Mouse (Mus musculus): ENCODE measurements around the gene Galnt18.

Galnt18 gene

DNA sequence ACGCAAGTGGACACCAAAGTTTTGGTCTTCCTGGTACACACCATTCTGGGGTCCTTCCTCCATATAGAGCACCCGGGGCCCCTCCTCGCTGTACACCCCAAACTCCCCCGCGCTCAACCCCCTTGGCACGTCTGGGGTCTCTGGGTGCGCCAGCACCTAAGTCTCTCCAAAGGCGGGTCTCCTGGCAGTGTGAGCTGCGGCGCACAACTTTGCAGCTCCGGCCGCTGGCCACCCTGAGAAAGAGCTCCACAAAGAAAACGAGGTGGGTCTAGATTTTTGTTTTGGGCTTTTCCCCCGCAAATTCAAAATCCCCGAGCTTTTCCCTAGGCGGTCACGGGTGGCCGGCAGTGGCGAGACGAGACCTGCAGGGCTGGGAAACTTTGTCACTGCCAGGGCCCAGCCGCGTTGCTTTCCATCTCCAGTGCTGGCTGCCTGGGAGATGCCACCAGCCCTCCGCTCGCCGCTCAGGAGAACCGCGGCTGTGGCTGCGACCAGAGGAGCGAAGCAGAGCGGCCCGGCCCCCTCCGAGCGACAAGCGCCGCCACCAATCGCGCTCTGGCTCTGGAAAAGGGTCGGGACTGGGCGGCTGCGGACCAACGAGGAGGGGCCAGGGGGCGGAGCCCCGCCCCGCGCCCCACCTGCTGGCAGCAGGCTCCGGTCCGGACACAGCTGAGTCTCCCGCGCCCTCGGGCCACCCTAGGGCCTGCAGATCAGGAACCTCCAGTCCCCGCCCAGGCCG, at the start of gene Galnt18:
Gene Galnt18 (minus strand): TSS at position 474 of the 739 bp plus-strand sequence.
- DNase-seq (ENCODE audit: extremely low read depth, low read depth, low spot score): no peak

GRCm38 (mm10) chr7:111827337-111827736, 47.6 kb upstream of the Galnt18 start:
- peak; percentile 45 for DNase-seq (ENCODE audit: extremely low read depth, low read depth, low spot score)

GRCm38 (mm10) chr7:111813093-111813492, 33.3 kb upstream of the Galnt18 start:
- DNase-seq (ENCODE audit: extremely low read depth, low read depth, low spot score): no peak

DNA sequence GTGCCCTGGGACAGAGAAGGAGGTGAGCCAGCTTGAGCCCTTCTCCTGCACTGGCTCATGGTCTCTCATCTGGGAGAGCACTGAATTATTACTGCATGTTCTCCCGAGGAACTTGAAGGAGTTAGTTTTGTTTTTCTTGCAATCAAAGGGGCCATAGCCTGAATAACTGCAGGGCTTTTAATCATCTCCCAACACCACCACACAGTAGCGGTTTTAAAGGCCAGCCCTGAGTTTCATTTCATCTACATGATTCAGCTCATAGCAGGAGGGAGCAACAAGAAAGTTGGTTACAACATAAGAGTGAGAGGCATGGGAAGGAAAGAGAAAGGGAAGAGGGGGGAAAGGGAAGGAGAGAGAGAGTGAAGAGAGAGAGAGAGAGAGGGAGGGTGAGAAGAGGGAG, 31.3 kb upstream of the Galnt18 start:
- DNase-seq (ENCODE audit: extremely low read depth, low read depth, low spot score): no peak

- DNase-seq (ENCODE audit: extremely low read depth, low read depth, low spot score): no peak
Measured at GRCm38 (mm10) chr7:111809796-111810195, 30.0 kb upstream of the Galnt18 start.

DNA sequence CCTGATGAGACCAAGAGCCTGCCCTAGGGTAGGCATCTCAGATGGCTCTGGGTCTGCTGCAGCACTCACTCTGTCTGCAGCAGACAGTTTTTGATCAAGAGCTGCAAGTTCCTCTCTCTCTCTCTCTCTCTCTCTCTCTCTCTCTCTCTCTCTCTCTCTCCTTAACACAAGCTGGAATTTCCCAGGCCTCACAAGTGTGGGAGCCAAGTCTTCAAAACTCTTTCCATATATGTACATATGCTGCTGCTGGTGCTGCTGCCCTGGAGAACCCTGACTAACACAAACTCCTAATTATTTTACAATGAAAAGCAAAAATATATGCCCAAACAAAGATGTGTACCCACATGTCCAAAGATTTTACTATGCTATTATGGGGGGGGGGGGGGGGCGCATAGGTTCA, 26.3 kb upstream of the Galnt18 start:
- no peak for DNase-seq (ENCODE audit: extremely low read depth, low read depth, low spot score)

GRCm38 (mm10) chr7:111804646-111805045, 24.9 kb upstream of the Galnt18 start:
- DNase-seq (ENCODE audit: extremely low read depth, low read depth, low spot score): no peak

GRCm38 (mm10) chr7:111800785-111801184, 21.0 kb upstream of the Galnt18 start:
- no peak for DNase-seq (ENCODE audit: extremely low read depth, low read depth, low spot score)

DNA sequence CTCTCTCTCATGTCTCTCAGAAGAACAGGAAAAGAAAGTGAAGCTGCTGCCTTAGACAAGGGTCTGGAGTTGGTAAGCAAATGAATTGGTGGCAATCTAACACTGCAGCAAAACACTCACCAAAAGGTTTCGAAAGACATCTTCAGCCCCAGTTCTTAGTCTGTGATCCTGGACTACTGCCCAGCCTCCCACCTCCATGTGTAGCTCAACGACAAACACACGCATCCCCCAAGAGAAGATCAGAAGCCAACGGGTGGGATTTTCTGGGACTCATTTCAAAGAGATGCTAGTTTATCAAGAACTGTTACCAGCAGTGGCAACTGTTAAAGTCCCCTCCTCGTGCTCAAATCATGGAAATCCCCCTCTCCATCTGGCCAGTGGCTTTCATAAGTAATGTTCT, 20.3 kb upstream of the Galnt18 start:
- DNase-seq (ENCODE audit: extremely low read depth, low read depth, low spot score): no peak

- no peak for DNase-seq (ENCODE audit: extremely low read depth, low read depth, low spot score)
Measured at GRCm38 (mm10) chr7:111799021-111799420, 19.2 kb upstream of the Galnt18 start.

DNA sequence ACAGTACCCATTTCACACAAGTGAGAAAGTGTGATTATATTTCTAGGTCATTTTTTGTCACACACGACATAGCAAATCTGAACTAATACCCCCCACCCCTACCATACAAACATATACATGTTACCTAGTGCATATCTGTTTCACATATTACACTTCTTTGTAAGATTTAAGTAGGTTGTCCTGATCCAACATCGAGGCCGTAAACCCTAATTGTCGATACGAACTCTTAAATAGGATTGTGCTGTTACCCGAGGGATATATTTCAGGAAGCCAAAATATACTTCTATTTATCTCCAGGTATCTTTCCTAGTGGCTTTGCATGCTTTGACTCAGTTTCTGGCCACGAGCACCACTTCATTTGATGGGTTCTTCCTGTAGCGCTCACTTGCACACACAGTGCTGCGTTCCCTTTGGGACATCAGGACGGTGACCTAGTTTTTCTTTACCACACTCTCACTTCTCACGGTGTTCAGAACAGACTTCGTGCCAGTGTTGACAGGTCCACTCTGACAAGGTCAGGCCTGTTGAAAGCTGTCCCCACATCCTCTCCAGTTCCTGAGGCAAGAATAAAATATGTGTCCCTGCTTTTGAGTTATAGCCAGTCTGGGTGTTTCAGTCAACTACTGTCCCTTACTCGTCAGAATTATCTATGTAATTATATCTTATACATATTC, 17.7 kb upstream of the Galnt18 start:
- DNase-seq (ENCODE audit: extremely low read depth, low read depth, low spot score): no peak

- no peak for DNase-seq (ENCODE audit: extremely low read depth, low read depth, low spot score)
Measured at GRCm38 (mm10) chr7:111795059-111795458, 15.3 kb upstream of the Galnt18 start.

DNA sequence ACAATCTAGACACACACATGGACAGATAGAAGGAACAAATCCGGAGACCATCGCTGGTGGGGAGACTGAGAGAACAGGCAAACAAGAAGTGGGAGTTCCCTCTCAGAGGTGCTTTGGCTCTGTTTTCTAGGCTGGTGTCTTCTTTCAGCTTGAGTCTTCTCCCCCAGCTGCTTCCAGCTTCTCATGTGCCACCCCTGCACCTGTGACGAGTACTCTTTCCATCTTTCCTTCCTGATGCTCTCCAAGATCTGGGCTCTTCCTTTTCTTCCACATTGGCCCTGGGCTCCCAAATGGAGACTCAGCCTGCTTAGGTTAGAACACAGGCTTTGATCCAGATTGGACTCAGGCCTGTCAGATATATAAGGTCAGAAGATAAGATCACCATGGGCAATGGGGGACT, 12.4 kb upstream of the Galnt18 start:
- no peak for DNase-seq (ENCODE audit: extremely low read depth, low read depth, low spot score)

- DNase-seq (ENCODE audit: extremely low read depth, low read depth, low spot score): no peak
Measured at GRCm38 (mm10) chr7:111791347-111791746, 11.6 kb upstream of the Galnt18 start.

GRCm38 (mm10) chr7:111787921-111788320, 8.1 kb upstream of the Galnt18 start:
- DNase-seq (ENCODE audit: extremely low read depth, low read depth, low spot score): no peak

DNA sequence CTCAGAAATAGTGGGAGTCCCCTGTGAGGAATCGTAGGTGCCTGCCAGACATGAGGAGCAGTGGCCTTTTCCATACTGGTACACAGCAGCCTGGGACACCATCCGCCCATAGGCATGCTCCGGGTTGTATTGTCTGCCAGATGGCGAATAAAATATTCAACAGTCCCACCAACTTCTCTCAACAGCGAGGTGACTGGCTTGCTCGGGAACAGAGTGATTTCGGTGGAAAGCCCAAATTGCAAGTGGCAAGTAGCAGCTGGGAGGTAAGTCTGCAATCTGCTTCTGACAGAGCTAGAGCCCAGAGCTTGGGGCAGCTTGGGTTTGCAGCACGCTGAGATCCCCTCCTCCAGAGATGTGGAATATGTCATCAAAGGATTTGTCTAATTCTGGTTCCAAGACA, 5.7 kb upstream of the Galnt18 start:
- DNase-seq (ENCODE audit: extremely low read depth, low read depth, low spot score): no peak

DNA sequence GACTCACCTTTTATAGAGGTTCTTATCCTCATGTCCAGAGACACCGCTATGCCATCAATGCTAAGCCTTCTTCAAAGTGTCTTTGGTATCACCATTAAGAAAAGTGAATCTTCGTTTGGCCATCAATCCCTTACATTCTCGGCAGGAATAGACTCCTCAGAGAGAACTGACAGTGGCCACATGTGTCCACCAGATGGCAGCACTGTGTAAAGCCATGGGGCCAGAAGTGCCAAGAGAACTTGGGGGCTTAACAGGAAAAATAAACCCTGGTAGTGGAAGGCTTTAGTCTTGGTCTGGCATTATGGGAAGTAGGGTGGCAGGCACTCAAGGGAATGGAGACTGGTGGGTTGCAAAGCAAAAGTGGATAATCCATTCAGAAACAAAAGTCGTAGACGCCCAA, 2.3 kb upstream of the Galnt18 start:
- no peak for DNase-seq (ENCODE audit: extremely low read depth, low read depth, low spot score)

DNA sequence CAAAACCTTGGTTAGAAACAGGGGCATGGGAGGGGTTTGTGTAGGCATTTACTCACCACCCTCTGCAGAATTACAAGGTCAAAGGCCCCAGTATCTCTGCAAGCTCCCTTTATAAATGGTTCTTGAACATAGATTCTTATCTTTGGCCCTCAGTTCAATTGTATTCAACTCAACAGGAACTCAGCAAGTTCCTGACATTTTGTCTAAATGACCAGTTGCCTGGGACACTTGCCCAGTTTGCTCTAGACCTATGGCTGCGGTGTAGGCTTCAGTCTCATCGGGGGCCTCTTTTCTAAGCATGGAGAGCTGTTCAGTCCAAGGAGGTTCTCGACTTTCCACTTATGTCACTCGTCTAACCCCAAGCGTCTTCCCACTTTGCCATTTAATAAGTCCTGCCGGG, 1.5 kb upstream of the Galnt18 start:
- no peak for DNase-seq (ENCODE audit: extremely low read depth, low read depth, low spot score)

GRCm38 (mm10) chr7:111778789-111779503, 831 bp downstream of the Galnt18 start:
- no peak for DNase-seq (ENCODE audit: extremely low read depth, low read depth, low spot score)

- no peak for DNase-seq (ENCODE audit: extremely low read depth, low read depth, low spot score)
Measured at GRCm38 (mm10) chr7:111778212-111778611, 1.6 kb downstream of the Galnt18 start.

DNA sequence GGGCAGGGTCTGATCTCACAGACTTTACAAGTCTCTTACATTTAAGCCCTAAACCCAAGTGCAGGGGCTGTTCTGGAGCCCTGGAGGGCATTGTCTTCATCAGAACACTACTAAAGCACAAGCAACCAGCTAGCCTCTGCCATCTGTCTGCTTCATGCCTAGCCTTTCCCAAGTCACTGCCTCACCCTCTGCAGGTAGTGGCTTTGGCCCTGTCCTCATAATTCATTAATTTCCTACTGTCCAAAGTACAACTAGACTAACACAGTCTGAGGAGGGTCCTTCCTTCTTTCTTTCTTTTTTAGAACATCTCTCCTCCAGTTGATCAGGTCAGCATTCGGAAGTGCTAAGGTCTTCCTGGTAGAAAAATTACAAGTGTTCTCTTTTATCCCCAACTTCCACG, 2.6 kb downstream of the Galnt18 start:
- no peak for DNase-seq (ENCODE audit: extremely low read depth, low read depth, low spot score)

DNA sequence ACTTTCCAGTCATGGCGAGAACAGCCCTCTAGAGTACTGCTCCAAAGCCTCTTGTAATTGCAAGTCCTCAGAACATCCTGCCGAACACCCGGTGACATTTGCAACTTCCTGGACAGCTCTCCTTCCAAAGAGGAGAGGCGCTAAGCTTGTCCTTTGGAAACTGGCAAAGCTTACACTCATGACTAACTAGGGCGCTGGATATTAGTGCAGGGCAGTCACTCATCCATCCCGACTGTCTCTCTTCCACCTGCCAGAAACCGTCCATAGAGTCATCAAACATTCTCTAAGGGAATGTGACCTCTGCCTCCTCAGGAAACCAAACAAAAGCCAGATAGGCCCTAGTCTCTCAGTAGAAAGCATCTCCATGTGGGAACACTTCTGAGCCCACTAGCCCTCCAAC, 3.6 kb downstream of the Galnt18 start:
- DNase-seq (ENCODE audit: extremely low read depth, low read depth, low spot score): no peak
